Mouse (Mus musculus) megakaryocyte, embryonic 14.5 days (primary cell): Measurements from ENCODE around the gene Srf. TPM values are rescaled to one million over a fixed set of nuclear protein-coding genes. Genes with fewer than 3 reads are reported as not detected.
"Not testable (repeated sequence)": the region's sequence is repeated elsewhere in the genome, so short reads cannot be mapped to it uniquely, and the experiment has no call there.

ENCODE experiments used
- H3K27me3 ChIP-seq: replicated peaks from 2 replicates; pipeline ENCODE3; 2012; ENCODE audit warnings: inconsistent platforms
- H3K36me3 ChIP-seq: replicated peaks from 2 replicates; pipeline ENCODE3; 2012; ENCODE audit warnings: low read length, inconsistent platforms, mixed read lengths
- H3K4me1 ChIP-seq: 2 replicates; pipeline ENCODE4 v1.6.1; 2012; ENCODE audit warnings: inconsistent platforms
- H3K4me3 ChIP-seq: replicated peaks from 2 replicates; pipeline ENCODE3; 2012; ENCODE audit warnings: moderate library complexity, mild to moderate bottlenecking, inconsistent platforms
- H3K9me3 ChIP-seq: 2 replicates; pipeline ENCODE4 v1.6.1; 2012; ENCODE audit warnings: inconsistent platforms
- FLI1 ChIP-seq: IDR thresholded peaks from 2 replicates; pipeline ENCODE4 v1.6.1; 2012; ENCODE audit warnings: low read length, inconsistent platforms, mixed read lengths
- GATA1 ChIP-seq: IDR thresholded peaks from 3 replicates; pipeline ENCODE4 v1.6.1; 2012; ENCODE audit warnings: mixed read lengths, low read length, inconsistent platforms, borderline replicate concordance
- polyA plus RNA-seq: library from polyadenylated mRNA; stranded (reverse); fragments of >175 nt; gene quantifications from 2 replicates; pipeline ENCODE4 v1.2.3, GENCODE M21; 2012; ENCODE audit warnings: low replicate concordance; ENCODE audit not compliant: insufficient read depth

Srf gene
- polyA plus RNA-seq, 1 experiment = 148 TPM

- Histone ChIP-seq H3K36me3 (peaks cover 2% of the 10 kb centered on the region), H3K4me3 (no peak overlapping the region), H3K4me1 (peaks cover 30% of the 10 kb centered on the region), H3K27me3 (no peaks in the 10 kb centered on the region), H3K9me3 (no peaks in the 10 kb centered on the region)
- no peak for TF ChIP-seq GATA1
- no peak for TF ChIP-seq FLI1
Measured at GRCm38 (mm10) chr17:46559146-46559545, 3.2 kb upstream of the Srf start.

GRCm38 (mm10) chr17:46558151-46558550, 2.2 kb upstream of the Srf start:
- Histone ChIP-seq H3K4me1 (peaks cover 40% of the 10 kb centered on the region), H3K4me3 (peak overlapping the region; percentile 14), H3K27me3 (no peaks in the 10 kb centered on the region), H3K36me3 (peaks cover 6% of the 10 kb centered on the region), H3K9me3 (no peaks in the 10 kb centered on the region)
- TF ChIP-seq FLI1 (no peak), GATA1 (no peak)

GRCm38 (mm10) chr17:46557321-46557720, 1.3 kb upstream of the Srf start:
- peak overlapping the region; percentile 97 for H3K4me3 ChIP-seq
- not testable (repeated sequence) for H3K9me3 ChIP-seq, H3K27me3 ChIP-seq
- H3K4me1 ChIP-seq = peaks cover 49% of the 10 kb centered on the region
- H3K36me3 ChIP-seq = peaks cover 15% of the 10 kb centered on the region

GRCm38 (mm10) chr17:46556584-46556945, 590 bp upstream of the Srf start:
- Histone ChIP-seq H3K4me1 (peaks cover 54% of the 10 kb centered on the region), H3K36me3 (peaks cover 22% of the 10 kb centered on the region), H3K4me3 (peak overlapping the region; percentile 97), H3K9me3 (no peaks in the 10 kb centered on the region), H3K27me3 (no peaks in the 10 kb centered on the region)
- TF ChIP-seq GATA1 (no peak), FLI1 (no peak)

- H3K36me3 ChIP-seq = peaks cover 36% of the 10 kb centered on the region
- H3K4me1 ChIP-seq = peaks cover 61% of the 10 kb centered on the region
- no peaks in the 10 kb centered on the region for H3K9me3 ChIP-seq
- peak overlapping the region; percentile 97 for H3K4me3 ChIP-seq
- H3K27me3 ChIP-seq = no peaks in the 10 kb centered on the region
- TF ChIP-seq GATA1 (no peak), FLI1 (no peak)
Measured at GRCm38 (mm10) chr17:46554977-46555672, 850 bp downstream of the Srf start.

- H3K9me3 ChIP-seq = no peaks in the 10 kb centered on the region
- peaks cover 64% of the 10 kb centered on the region for H3K4me1 ChIP-seq
- H3K4me3 ChIP-seq = peak overlapping the region; percentile 97
- H3K27me3 ChIP-seq = no peaks in the 10 kb centered on the region
- no peak for TF ChIP-seq GATA1
- TF ChIP-seq FLI1 = no peak
- H3K36me3 ChIP-seq = peaks cover 42% of the 10 kb centered on the region
Measured at GRCm38 (mm10) chr17:46554646-46554976, 1.4 kb downstream of the Srf start.

GRCm38 (mm10) chr17:46553926-46554325, 2.0 kb downstream of the Srf start:
- TF ChIP-seq GATA1 = no peak
- no peak for TF ChIP-seq FLI1
- peaks cover 70% of the 10 kb centered on the region for H3K4me1 ChIP-seq
- peaks cover 48% of the 10 kb centered on the region for H3K36me3 ChIP-seq
- H3K27me3 ChIP-seq = no peaks in the 10 kb centered on the region
- no peaks in the 10 kb centered on the region for H3K9me3 ChIP-seq
- peak overlapping the region; percentile 97 for H3K4me3 ChIP-seq

GRCm38 (mm10) chr17:46553469-46553868, 2.5 kb downstream of the Srf start:
- H3K36me3 ChIP-seq = peaks cover 53% of the 10 kb centered on the region
- H3K4me3 ChIP-seq = peak overlapping the region; percentile 72
- H3K4me1 ChIP-seq = peaks cover 75% of the 10 kb centered on the region
- no peaks in the 10 kb centered on the region for H3K9me3 ChIP-seq
- H3K27me3 ChIP-seq = no peaks in the 10 kb centered on the region
- TF ChIP-seq GATA1 = no peak
- no peak for TF ChIP-seq FLI1

- peaks cover 76% of the 10 kb centered on the region for H3K4me1 ChIP-seq
- H3K27me3 ChIP-seq = no peaks in the 10 kb centered on the region
- no peak for TF ChIP-seq FLI1
- no peak for TF ChIP-seq GATA1
Measured at GRCm38 (mm10) chr17:46552841-46553423, 3.0 kb downstream of the Srf start.

GRCm38 (mm10) chr17:46552151-46552550, 3.8 kb downstream of the Srf start:
- no peak overlapping the region for H3K4me3 ChIP-seq
- H3K27me3 ChIP-seq = no peaks in the 10 kb centered on the region
- TF ChIP-seq GATA1 (no peak), FLI1 (no peak)
- H3K4me1 ChIP-seq = peaks cover 76% of the 10 kb centered on the region
- H3K36me3 ChIP-seq = peaks cover 66% of the 10 kb centered on the region
- no peaks in the 10 kb centered on the region for H3K9me3 ChIP-seq

More at GRCm38 (mm10) chr17:46552841-46553423, 3.0 kb downstream of the Srf start:
- H3K36me3 ChIP-seq = peaks cover 58% of the 10 kb centered on the region
- peak overlapping the region; percentile 72 for H3K4me3 ChIP-seq
- H3K9me3 ChIP-seq = no peaks in the 10 kb centered on the region
